Mouse (Mus musculus) midbrain, embryonic 14.5 days (tissue): ENCODE measurements around the gene Hnf4a. TPM values are rescaled to one million over a fixed set of nuclear protein-coding genes. Genes with fewer than 3 reads are reported as not detected.

Source experiments
- ATAC-seq: fragments of 200-750 bp; cut with Nextera tagmentation; 2 replicates; pipeline ENCODE4 v1.8.0; 2017; ENCODE audit warnings: moderate number of reproducible peaks, moderate library complexity; ENCODE audit not compliant: low FRiP score, low TSS enrichment
- DNase-seq: peaks from one replicate; pipeline ENCODE4 v3.0.0-alpha.2; 2015
- H3K27ac ChIP-seq: fragments of 300-500 bp; sonication (generic); replicated peaks from 2 replicates; pipeline ENCODE4 v1.5.1; 2014; ENCODE audit warnings: mild to moderate bottlenecking, low read depth, low read length, moderate library complexity
- H3K27me3 ChIP-seq: fragments of 300-500 bp; sonication (generic); 2 replicates; pipeline ENCODE4 v1.6.1; 2014; ENCODE audit warnings: low read length, control low read depth, mixed read lengths; ENCODE audit not compliant: control insufficient read depth, insufficient read depth
- H3K36me3 ChIP-seq: fragments of 300-500 bp; sonication (generic); 2 replicates; pipeline ENCODE4 v1.6.1; 2014; ENCODE audit warnings: low read length, control low read depth; ENCODE audit not compliant: control insufficient read depth, insufficient read depth
- H3K4me1 ChIP-seq: fragments of 300-500 bp; sonication (generic); 2 replicates; pipeline ENCODE4 v1.6.1; 2014; ENCODE audit warnings: mild to moderate bottlenecking, antibody characterized with exemption, low read length, control low read depth; ENCODE audit not compliant: control insufficient read depth, insufficient read depth
- H3K4me2 ChIP-seq: fragments of 300-500 bp; sonication (generic); 2 replicates; pipeline ENCODE4 v1.6.1; 2014; ENCODE audit warnings: mild to moderate bottlenecking, low read length, moderate library complexity
- H3K4me3 ChIP-seq: fragments of 300-500 bp; sonication (generic); replicated peaks from 2 replicates; pipeline ENCODE4 v1.5.1; 2014; ENCODE audit warnings: low read depth, low read length
- H3K9ac ChIP-seq: fragments of 300-500 bp; sonication (generic); replicated peaks from 2 replicates; pipeline ENCODE4 v1.6.1; 2014; ENCODE audit warnings: mild to moderate bottlenecking, low read length, moderate library complexity
- H3K9me3 ChIP-seq: fragments of 300-500 bp; sonication (generic); 2 replicates; pipeline ENCODE4 v1.6.1; 2016; ENCODE audit warnings: low read length, control low read depth, mixed read lengths; ENCODE audit not compliant: control insufficient read depth
- WGBS: fragments of 180-500 bp; shearing (Covaris S2); extraction: QIAGEN DNeasy Blood & Tissue Kit; methylation state at CpG from one replicate; pipeline ENCODE4 v1.1.7; 2014; 5-methylcytosine and 5-hydroxymethylcytosine counted together
- polyA plus RNA-seq: library from polyadenylated mRNA; unstranded; fragments of >200 nt; fragmentation: Nextera tagmentation; extraction: Ambion mirVana; gene quantifications from 2 replicates; pipeline ENCODE4 v1.2.1, GENCODE M21; 2014

The Hnf4a gene
- polyA plus RNA-seq, 1 experiment from 2014 or later = not detected

- Histone ChIP-seq H3K27ac (no peak overlapping the region), H3K9ac (no peak overlapping the region), H3K4me1 (no peaks in the 10 kb centered on the region), H3K4me2 (no peak overlapping the region), H3K4me3 (no peak overlapping the region), H3K27me3 (no peaks in the 10 kb centered on the region), H3K9me3 (no peaks in the 10 kb centered on the region), H3K36me3 (no peaks in the 10 kb centered on the region)
- DNase-seq = no peak
- WGBS = 80% methylated on average over 5 of the region's 5 CpGs
- no peak for ATAC-seq
These were observed 30.8 kb downstream of the Hnf4a start for GRCm38 (mm10) chr2:163537443-163537842.

GRCm38 (mm10) chr2:163538410-163538809 lies 31.8 kb downstream of the Hnf4a start:
- Histone ChIP-seq H3K27me3 (no peaks in the 10 kb centered on the region), H3K9me3 (no peaks in the 10 kb centered on the region), H3K9ac (no peak overlapping the region), H3K27ac (no peak overlapping the region), H3K36me3 (no peaks in the 10 kb centered on the region), H3K4me3 (no peak overlapping the region), H3K4me2 (no peak overlapping the region), H3K4me1 (no peaks in the 10 kb centered on the region)
- ATAC-seq (no peak), DNase-seq (no peak)
- 81% methylated on average over 2 of the region's 2 CpGs for WGBS

- DNase-seq = no peak
- no peaks in the 10 kb centered on the region for H3K9me3 ChIP-seq
- H3K4me3 ChIP-seq = no peak overlapping the region
- no peak overlapping the region for H3K27ac ChIP-seq
- H3K4me2 ChIP-seq = no peak overlapping the region
- no peaks in the 10 kb centered on the region for H3K27me3 ChIP-seq
- ATAC-seq = no peak
- H3K9ac ChIP-seq = no peak overlapping the region
- 76% methylated on average over 13 of the region's 13 CpGs for WGBS
- H3K36me3 ChIP-seq = no peaks in the 10 kb centered on the region
- H3K4me1 ChIP-seq = no peaks in the 10 kb centered on the region
These were observed 32.9 kb downstream of the Hnf4a start for GRCm38 (mm10) chr2:163539321-163540040.

- H3K9me3 ChIP-seq = no peaks in the 10 kb centered on the region
- no peaks in the 10 kb centered on the region for H3K4me1 ChIP-seq
- no peak overlapping the region for H3K4me3 ChIP-seq
- ATAC-seq (no peak), DNase-seq (no peak)
- no peak overlapping the region for H3K4me2 ChIP-seq
- H3K27me3 ChIP-seq = no peaks in the 10 kb centered on the region
- no peak overlapping the region for H3K27ac ChIP-seq
- 83% methylated on average over 9 of the region's 9 CpGs for WGBS
- H3K36me3 ChIP-seq = no peaks in the 10 kb centered on the region
- no peak overlapping the region for H3K9ac ChIP-seq
These were observed 33.9 kb downstream of the Hnf4a start for GRCm38 (mm10) chr2:163540231-163541117.

GRCm38 (mm10) chr2:163541568-163542182 lies 35.1 kb downstream of the Hnf4a start:
- Histone ChIP-seq H3K4me1 (no peaks in the 10 kb centered on the region), H3K4me2 (no peak overlapping the region)

GRCm38 (mm10) chr2:163542674-163543073 lies 36.1 kb downstream of the Hnf4a start:
- Histone ChIP-seq H3K4me3 (no peak overlapping the region), H3K27ac (no peak overlapping the region), H3K4me1 (no peaks in the 10 kb centered on the region), H3K36me3 (no peaks in the 10 kb centered on the region), H3K9ac (no peak overlapping the region), H3K9me3 (no peaks in the 10 kb centered on the region), H3K4me2 (no peak overlapping the region), H3K27me3 (no peaks in the 10 kb centered on the region)
- ATAC-seq (no peak), DNase-seq (no peak)
- 90% methylated on average over 10 of the region's 10 CpGs for WGBS

More at GRCm38 (mm10) chr2:163541568-163542182, 35.1 kb downstream of the Hnf4a start:
- Histone ChIP-seq H3K4me3 (no peak overlapping the region), H3K36me3 (no peaks in the 10 kb centered on the region), H3K9ac (no peak overlapping the region), H3K27ac (no peak overlapping the region), H3K27me3 (no peaks in the 10 kb centered on the region), H3K9me3 (no peaks in the 10 kb centered on the region)
- no peak for DNase-seq
- WGBS = 83% methylated on average over 10 of the region's 10 CpGs
- no peak for ATAC-seq

- Histone ChIP-seq H3K4me3 (no peak overlapping the region), H3K9me3 (no peaks in the 10 kb centered on the region)
These were observed 40.2 kb downstream of the Hnf4a start for GRCm38 (mm10) chr2:163546623-163547318.

GRCm38 (mm10) chr2:163548822-163549221 lies 42.2 kb downstream of the Hnf4a start:
- Histone ChIP-seq H3K9ac (no peak overlapping the region), H3K27ac (no peak overlapping the region), H3K4me2 (no peak overlapping the region), H3K4me3 (no peak overlapping the region), H3K4me1 (no peaks in the 10 kb centered on the region), H3K27me3 (no peaks in the 10 kb centered on the region), H3K9me3 (no peaks in the 10 kb centered on the region), H3K36me3 (no peaks in the 10 kb centered on the region)
- ATAC-seq = no peak
- whole genome bisulfite sequencing = 80% methylated on average over 6 of the region's 6 CpGs
- no peak for DNase-seq

More at GRCm38 (mm10) chr2:163546623-163547318, 40.2 kb downstream of the Hnf4a start:
- no peak for ATAC-seq
- H3K36me3 ChIP-seq = no peaks in the 10 kb centered on the region
- 83% methylated on average over 14 of the region's 14 CpGs for WGBS
- H3K27ac ChIP-seq = no peak overlapping the region
- H3K27me3 ChIP-seq = no peaks in the 10 kb centered on the region
- H3K4me1 ChIP-seq = no peaks in the 10 kb centered on the region
- no peak overlapping the region for H3K9ac ChIP-seq
- no peak for DNase-seq
- no peak overlapping the region for H3K4me2 ChIP-seq
